In the genomic region with DNA sequence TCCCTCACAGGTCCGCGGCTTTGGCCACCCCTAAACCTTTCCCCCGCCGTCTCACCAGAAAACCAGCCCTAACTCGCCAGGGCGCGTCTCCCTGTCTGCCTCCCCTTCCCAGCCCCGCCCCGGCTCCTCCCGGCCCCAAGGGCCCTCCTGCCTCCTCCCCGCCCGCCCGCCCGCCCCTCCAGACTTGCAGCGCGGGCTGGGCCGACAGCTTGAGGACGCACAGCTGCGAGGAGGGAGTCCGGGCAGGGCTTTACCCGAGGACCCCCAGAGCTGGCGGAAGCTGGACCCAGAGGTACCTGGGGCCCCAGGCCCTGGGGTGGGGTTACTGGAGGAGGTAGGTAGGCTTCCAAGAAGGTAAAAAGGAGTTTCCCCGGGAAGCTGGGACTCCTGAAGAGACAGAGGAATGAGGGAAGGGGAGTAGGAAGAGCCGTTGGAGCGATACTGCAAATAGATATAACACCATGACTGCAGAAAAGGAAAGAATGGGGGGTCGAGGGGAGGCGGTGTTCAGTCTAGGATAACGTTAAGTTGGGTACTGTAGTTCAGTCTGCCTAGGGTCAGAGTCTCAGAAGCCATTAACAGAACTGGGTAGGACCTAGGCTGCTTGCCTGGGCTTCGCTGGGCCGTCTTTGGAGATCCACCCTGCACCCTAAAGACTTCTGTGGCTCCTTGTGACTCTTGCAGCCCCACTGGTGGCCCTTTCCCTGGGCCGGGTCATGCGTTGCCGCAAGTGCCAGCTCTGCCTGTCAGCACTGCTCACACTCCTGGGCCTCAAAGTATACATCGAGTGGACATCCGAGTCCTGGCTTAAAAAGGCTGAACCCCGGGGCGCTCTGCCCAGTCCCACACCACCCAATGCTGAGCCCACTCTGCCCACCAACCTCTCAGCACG, we compare ENCODE assay signal across 8 mouse cellular contexts. TPM values are rescaled to one million over a fixed set of nuclear protein-coding genes. Genes with fewer than 3 reads are reported as not detected.
DNase-seq lines count a peak whose midpoint lies in the region; ATAC-seq lines count a peak whose summit lies in the region.

No protein-coding gene starts in this region.

- H3K9me3 ChIP-seq in embryonic facial prominence, embryonic 15.5 days (replicated peaks) = no peaks in the 10 kb centered on the region
- no peaks in the 10 kb centered on the region for H3K9me3 ChIP-seq in stomach, embryonic 16.5 days (replicated peaks; ENCODE audit: control insufficient read depth, low read length)

- ATAC-seq in embryonic facial prominence, embryonic 15.5 days (ENCODE audit: insufficient number of reproducible peaks, low FRiP score, low TSS enrichment, low read depth) = peak; percentile 80
- peak; percentile 57 for ATAC-seq in megakaryocyte-erythroid progenitor cell, adult 5-6 weeks (replicated peaks; ENCODE audit: low FRiP score, low TSS enrichment, poor library complexity, severe bottlenecking)
- peak; percentile 88 for ATAC-seq in stomach, embryonic 16.5 days (ENCODE audit: insufficient read depth, low FRiP score)

- no peaks in the 10 kb centered on the region for H3K27me3 ChIP-seq in embryonic facial prominence, embryonic 15.5 days
- no peaks in the 10 kb centered on the region for H3K27me3 ChIP-seq in stomach, embryonic 16.5 days (ENCODE audit: control insufficient read depth, insufficient read depth, low read length)

- peak overlapping the region; percentile 48 for H3K4me3 ChIP-seq in embryonic facial prominence, embryonic 15.5 days (replicated peaks)
- H3K4me3 ChIP-seq in stomach, embryonic 16.5 days (replicated peaks; ENCODE audit: low read length) = peak overlapping the region; percentile 58

- intact Hi-C loops in heart, postnatal 10 days (cut with DNase I) = loop anchor here (2.0 kb wide), 1 partner anchor 31 kb away; the partner anchor contains the start of genes Bckdha and Exosc5

- peaks cover 38% of the 10 kb centered on the region for H3K36me3 ChIP-seq in embryonic facial prominence, embryonic 15.5 days
- no peaks in the 10 kb centered on the region; the same call in 1 of the 2 replicates for H3K36me3 ChIP-seq in stomach, embryonic 16.5 days (ENCODE audit: control insufficient read depth, insufficient read depth, low read length)

- H3K9ac ChIP-seq in embryonic facial prominence, embryonic 15.5 days = peak overlapping the region; percentile 48
- H3K9ac ChIP-seq in stomach, embryonic 16.5 days (ENCODE audit: low read length) = peak overlapping the region; percentile 85

- H3K4me2 ChIP-seq in embryonic facial prominence, embryonic 15.5 days (replicated peaks) = peak overlapping the region; percentile 78
- peak overlapping the region; percentile 81 for H3K4me2 ChIP-seq in stomach, embryonic 16.5 days (ENCODE audit: low read depth, low read length)

- H3K4me1 ChIP-seq in embryonic facial prominence, embryonic 15.5 days = peaks cover 35% of the 10 kb centered on the region
- H3K4me1 ChIP-seq in stomach, embryonic 16.5 days (ENCODE audit: control insufficient read depth, insufficient read depth, low read length) = peaks cover 16% of the 10 kb centered on the region

- DNase-seq in cerebellum, adult 9-10 months = peak; percentile 25
- no peak for DNase-seq in cerebellum, postnatal 36 days
- peak; percentile 74 to 76 for DNase-seq in heart, postnatal 10 days
- peak; percentile 87 to 90 for DNase-seq in kidney, postnatal 4 days
- no peak for DNase-seq in right cerebral cortex, postnatal 25 days

- peak overlapping the region; percentile 66 for H3K27ac ChIP-seq in embryonic facial prominence, embryonic 15.5 days (replicated peaks)
- H3K27ac ChIP-seq in stomach, embryonic 16.5 days (ENCODE audit: low read length) = peak overlapping the region; percentile 85

- 13% methylated on average over 38 of the region's 38 CpGs for WGBS in embryonic facial prominence, embryonic 15.5 days
- WGBS in stomach, embryonic 16.5 days = 12% methylated on average over 38 of the region's 38 CpGs

RNA-seq across cellular contexts. Expression of gene B3gnt8, which starts 1.2 kb away (rescaled TPM):
- 13.5 and 13.8 TPM in 2 replicates for polyA plus RNA-seq in embryonic facial prominence, embryonic 15.5 days (2015; fragmentation: Nextera tagmentation; extraction: Ambion mirVana)
- 1 to 10 TPM; 3.1 to 6.0 TPM for total RNA-seq in heart, postnatal 10 days (2021)
- total RNA-seq in megakaryocyte-erythroid progenitor cell, adult 5-6 weeks (2014; fragmentation: Nextera tagmentation) = 8.2 TPM in 1 of 2 replicates, not detected in the other
- total RNA-seq in megakaryocyte-erythroid progenitor cell, adult 5-6 weeks (2017) = 0.19 and 0.46 TPM in 2 replicates
- 12.2 and 13.6 TPM in 2 replicates for polyA plus RNA-seq in stomach, embryonic 16.5 days (2015; fragmentation: Nextera tagmentation; extraction: Ambion mirVana)

RNA-seq across cellular contexts. Expression of gene Dmac2, which starts 8.5 kb away (rescaled TPM):
- polyA plus RNA-seq in embryonic facial prominence, embryonic 15.5 days (2015; fragmentation: Nextera tagmentation; extraction: Ambion mirVana) = 30.6 and 33.8 TPM in 2 replicates
- total RNA-seq in heart, postnatal 10 days (2021) = 10 to 100 TPM; 52.4 to 52.9 TPM
- 22.5 and 24.2 TPM in 2 replicates for total RNA-seq in megakaryocyte-erythroid progenitor cell, adult 5-6 weeks (2014; fragmentation: Nextera tagmentation)
- 30.4 and 35.9 TPM in 2 replicates for total RNA-seq in megakaryocyte-erythroid progenitor cell, adult 5-6 weeks (2017)
- 36.4 and 36.8 TPM in 2 replicates for polyA plus RNA-seq in stomach, embryonic 16.5 days (2015; fragmentation: Nextera tagmentation; extraction: Ambion mirVana)

RNA-seq across cellular contexts. Expression of gene Erich4, which starts 12.0 kb away (rescaled TPM):
- not detected in 2 replicates for polyA plus RNA-seq in embryonic facial prominence, embryonic 15.5 days (2015; fragmentation: Nextera tagmentation; extraction: Ambion mirVana)
- not detected for total RNA-seq in heart, postnatal 10 days (2021)
- total RNA-seq in megakaryocyte-erythroid progenitor cell, adult 5-6 weeks (2014; fragmentation: Nextera tagmentation) = not detected in 2 replicates
- not detected in 2 replicates for total RNA-seq in megakaryocyte-erythroid progenitor cell, adult 5-6 weeks (2017)
- 2.9 and 4.2 TPM in 2 replicates for polyA plus RNA-seq in stomach, embryonic 16.5 days (2015; fragmentation: Nextera tagmentation; extraction: Ambion mirVana)

RNA-seq across cellular contexts. Expression of gene Bckdha, which starts 31.1 kb away (rescaled TPM):
- 55.3 and 64.7 TPM in 2 replicates for polyA plus RNA-seq in embryonic facial prominence, embryonic 15.5 days (2015; fragmentation: Nextera tagmentation; extraction: Ambion mirVana)
- total RNA-seq in heart, postnatal 10 days (2021) = 100 to 1,000 TPM in 1 of 2 experiments, 10 to 100 TPM in 1; 94.3 to 104 TPM
- 20.2 and 27.4 TPM in 2 replicates for total RNA-seq in megakaryocyte-erythroid progenitor cell, adult 5-6 weeks (2014; fragmentation: Nextera tagmentation)
- total RNA-seq in megakaryocyte-erythroid progenitor cell, adult 5-6 weeks (2017) = 22.6 and 25.8 TPM in 2 replicates
- 54.1 and 54.4 TPM in 2 replicates for polyA plus RNA-seq in stomach, embryonic 16.5 days (2015; fragmentation: Nextera tagmentation; extraction: Ambion mirVana)

RNA-seq across cellular contexts. Expression of gene Exosc5, which starts 31.3 kb away (rescaled TPM):
- 70.1 and 71.3 TPM in 2 replicates for polyA plus RNA-seq in embryonic facial prominence, embryonic 15.5 days (2015; fragmentation: Nextera tagmentation; extraction: Ambion mirVana)
- total RNA-seq in heart, postnatal 10 days (2021) = 10 to 100 TPM; 17.9 to 20.6 TPM
- 69.2 and 123 TPM in 2 replicates for total RNA-seq in megakaryocyte-erythroid progenitor cell, adult 5-6 weeks (2014; fragmentation: Nextera tagmentation)
- 34.9 and 43.9 TPM in 2 replicates for total RNA-seq in megakaryocyte-erythroid progenitor cell, adult 5-6 weeks (2017)
- polyA plus RNA-seq in stomach, embryonic 16.5 days (2015; fragmentation: Nextera tagmentation; extraction: Ambion mirVana) = 70.0 and 73.0 TPM in 2 replicates

Comparison
In these comparisons a context has a peak if more than half of its experiments do, and no peak if none do; other contexts are left out.
1. DNase-seq: peak in cerebellum, adult 9-10 months (single experiment), heart, postnatal 10 days (2 of 2) and kidney, postnatal 4 days (2 of 2); none in cerebellum, postnatal 36 days (0 of 2) and right cerebral cortex, postnatal 25 days (single experiment).
2. Peak in every context shown above with its lines, with median percentiles within 50 percentile points of each other: ATAC-seq.